In genomic region chr8:24724886-24725626, GRCm38 (mm10) we compare ENCODE assay signal across 26 mouse cellular contexts. TPM values are rescaled to one million over a fixed set of nuclear protein-coding genes. Genes with fewer than 3 reads are reported as not detected.
DNase-seq lines count a peak whose midpoint lies in the region; ATAC-seq and TF ChIP-seq lines count a peak whose summit lies in the region.
"Had no signal": no experiment of that assay in that cellular context is flagged by ENCODE, and none has a peak within 500 bp of the region (broad histone marks: within the 10 kb centered on the region; RNA-seq: fewer than 3 reads in every experiment).

No protein-coding gene starts in this region.

- no peak for ATAC-seq in limb, embryonic 13.5 days (ENCODE audit: low FRiP score, low read depth)
- peak; percentile 67 for ATAC-seq in lung, postnatal 0 days
- ATAC-seq: forebrain, embryonic 14.5 days; midbrain, embryonic 16.5 days had no signal

- no peak for TF ChIP-seq CTCF in bone marrow macrophage, adult 2 months (IDR thresholded peaks at IDR 0.05; ENCODE audit: low read depth, low read length)
- TF ChIP-seq CTCF in lung, postnatal 0 days (IDR thresholded peaks at IDR 0.05), result no peak

- WGBS in limb, embryonic 13.5 days, result 42% methylated on average over 16 of the region's 16 CpGs
- 69% methylated on average over 16 of the region's 16 CpGs for WGBS in limb, embryonic 10.5 days
- WGBS in lung, postnatal 0 days, result 34% methylated on average over 16 of the region's 16 CpGs

- no peak for TF ChIP-seq POLR2A in bone marrow macrophage, adult 2 months (IDR thresholded peaks at IDR 0.05; ENCODE audit: borderline replicate concordance, low read depth, low read length)

- TF ChIP-seq EP300 in lung, postnatal 0 days (IDR thresholded peaks at IDR 0.05), result peak; percentile 66

- no peaks in the 10 kb centered on the region for H3K36me3 ChIP-seq in limb, embryonic 13.5 days
- no peaks in the 10 kb centered on the region for H3K36me3 ChIP-seq in limb, embryonic 10.5 days
- H3K36me3 ChIP-seq in lung, postnatal 0 days (ENCODE audit: insufficient read depth, low read length), result no peaks in the 10 kb centered on the region
- H3K36me3 ChIP-seq in splenic B cell, adult 2 months (ENCODE audit: control insufficient read depth, insufficient read depth, low read length, poor library complexity, severe bottlenecking), result no peaks in the 10 kb centered on the region
- H3K36me3 ChIP-seq: G1E; heart, embryonic 12.5 days; hindbrain, embryonic 12.5 days; liver, embryonic 13.5 days; midbrain, embryonic 10.5 days; stomach, embryonic 15.5 days had no signal

- no peak overlapping the region for H3K27ac ChIP-seq in limb, embryonic 13.5 days
- no peak overlapping the region for H3K27ac ChIP-seq in limb, embryonic 10.5 days
- H3K27ac ChIP-seq in bone marrow macrophage, adult 2 months (ENCODE audit: insufficient read depth, low read depth, low read length), result no peak overlapping the region
- H3K27ac ChIP-seq in lung, postnatal 0 days (ENCODE audit: low read length), result 0 out of 2 replicates have a peak overlapping the region, but pooled peaks have one; percentile 14
- H3K27ac ChIP-seq: gastrocnemius, adult 2 months; hindbrain, embryonic 12.5 days; liver, embryonic 13.5 days; macrophage; midbrain, embryonic 10.5 days; stomach, embryonic 15.5 days had no signal

- no peak overlapping the region for H3K4me3 ChIP-seq in limb, embryonic 13.5 days
- H3K4me3 ChIP-seq in limb, embryonic 10.5 days, result no peak overlapping the region
- H3K4me3 ChIP-seq in bone marrow macrophage, adult 2 months (ENCODE audit: insufficient read depth, low read length), result peak overlapping the region; percentile 2
- H3K4me3 ChIP-seq in lung, postnatal 0 days (ENCODE audit: low read depth, low read length), result no peak overlapping the region
- H3K4me3 ChIP-seq: gastrocnemius, adult 2 months; heart, embryonic 12.5 days; hindbrain, embryonic 12.5 days; liver, embryonic 13.5 days; midbrain, embryonic 10.5 days; myocyte; stomach, embryonic 15.5 days had no signal

- H3K4me2 ChIP-seq in limb, embryonic 13.5 days (replicated peaks), result peak overlapping the region; percentile 25; the same call in 1 of the 2 replicates
- peak overlapping the region; percentile 27 for H3K4me2 ChIP-seq in lung, postnatal 0 days (replicated peaks; ENCODE audit: low read depth, low read length)
- H3K4me2 ChIP-seq: hindbrain, embryonic 12.5 days; liver, embryonic 13.5 days; stomach, embryonic 15.5 days had no signal

- peaks cover 8% of the 10 kb centered on the region for H3K4me1 ChIP-seq in limb, embryonic 13.5 days
- H3K4me1 ChIP-seq in limb, embryonic 10.5 days, result peaks cover 11% of the 10 kb centered on the region; the same call in 1 of the 2 replicates
- peaks cover 11% of the 10 kb centered on the region for H3K4me1 ChIP-seq in bone marrow macrophage, adult 2 months (ENCODE audit: control insufficient read depth, insufficient read depth, low read length)
- peaks cover 3% of the 10 kb centered on the region; the same call in 1 of the 2 replicates for H3K4me1 ChIP-seq in lung, postnatal 0 days (ENCODE audit: insufficient read depth, low read depth, low read length)
- H3K4me1 ChIP-seq: liver, embryonic 13.5 days; stomach, embryonic 15.5 days had no signal

- no peaks in the 10 kb centered on the region for H3K9me3 ChIP-seq in limb, embryonic 13.5 days
- no peaks in the 10 kb centered on the region for H3K9me3 ChIP-seq in limb, embryonic 10.5 days (replicated peaks)
- H3K9me3 ChIP-seq in lung, postnatal 0 days (ENCODE audit: low read length), result no peaks in the 10 kb centered on the region
- H3K9me3 ChIP-seq: G1E; heart, embryonic 12.5 days; hindbrain, embryonic 12.5 days; liver, embryonic 13.5 days; midbrain, embryonic 10.5 days; stomach, embryonic 15.5 days had no signal

- H3K9ac ChIP-seq in limb, embryonic 13.5 days, result no peak overlapping the region
- no peak overlapping the region for H3K9ac ChIP-seq in lung, postnatal 0 days (replicated peaks; ENCODE audit: low read depth)
- H3K9ac ChIP-seq: heart, embryonic 12.5 days; hindbrain, embryonic 12.5 days; liver, embryonic 13.5 days; stomach, embryonic 15.5 days had no signal

- no peak for DNase-seq in limb, embryonic 10.5 days (ENCODE audit: low spot score)
- DNase-seq in lung, postnatal 0 days (ENCODE audit: low spot score), result peak; percentile 76
- DNase-seq in splenic B cell, adult 2 months (ENCODE audit: low read depth, low spot score), result peak; percentile 5
- no peak for DNase-seq in gastrocnemius, postnatal 25 days
- DNase-seq in gastrocnemius, postnatal 4 days (ENCODE audit: low spot score in 2 of 2), result no peak
- DNase-seq: adrenal gland, postnatal 10 days; cerebellum, adult 9-10 months; gastrocnemius, adult 2 months; heart, postnatal 14 days; kidney, adult 18-20 months; left cerebral cortex, postnatal 4 days; liver, embryonic 13.5 days; right cerebral cortex, postnatal 4 days had no signal

- no peaks in the 10 kb centered on the region for H3K27me3 ChIP-seq in limb, embryonic 13.5 days
- H3K27me3 ChIP-seq in limb, embryonic 10.5 days (ENCODE audit: low read depth, poor library complexity, severe bottlenecking), result no peaks in the 10 kb centered on the region
- H3K27me3 ChIP-seq in lung, postnatal 0 days (replicated peaks; ENCODE audit: insufficient read depth, low read length), result no peaks in the 10 kb centered on the region
- H3K27me3 ChIP-seq in splenic B cell, adult 2 months (ENCODE audit: control insufficient read depth, insufficient read depth, low read length, poor library complexity, severe bottlenecking), result no peaks in the 10 kb centered on the region
- H3K27me3 ChIP-seq: heart, embryonic 12.5 days; hindbrain, embryonic 12.5 days; liver, embryonic 13.5 days; stomach, embryonic 15.5 days had no signal

RNA-seq across cellular contexts. Expression of gene Adam3, which starts 0.6 kb away (rescaled TPM):
- 0.53 and 0.57 TPM in 2 replicates for polyA plus RNA-seq in limb, embryonic 13.5 days (2015; fragmentation: Nextera tagmentation; extraction: Ambion mirVana)
- 0.09 TPM in 1 of 2 replicates, not detected in the other for polyA plus RNA-seq in limb, embryonic 10.5 days (2016; fragmentation: Nextera tagmentation; extraction: Ambion mirVana)
- polyA plus RNA-seq in bone marrow macrophage, adult 2 months (2012; ENCODE audit: insufficient read depth, insufficient read length, missing spikeins), result not detected in 2 replicates
- polyA plus RNA-seq in lung, postnatal 0 days (2015; fragmentation: Nextera tagmentation; extraction: Ambion mirVana), result 0.20 and 0.50 TPM in 2 replicates
- total RNA-seq in gastrocnemius, postnatal 25 days (2021), result not detected
- under 1 TPM; 0.29 to 0.66 TPM for total RNA-seq in gastrocnemius, postnatal 4 days (2021)
- total RNA-seq: adrenal gland, postnatal 10 days; G1E; gastrocnemius, adult 2 months; heart, postnatal 14 days; left cerebral cortex, adult 8-10 months had no signal
- polyA plus RNA-seq: G1E; heart, embryonic 12.5 days; midbrain, embryonic 10.5 days; midbrain, embryonic 16.5 days; neural tube, embryonic 14.5 days had no signal

Comparison
In these comparisons a context has a peak if more than half of its experiments do, and no peak if none do; other contexts are left out.
1. DNase-seq: peak in lung, postnatal 0 days (single experiment) and splenic B cell, adult 2 months (single experiment); none in limb, embryonic 10.5 days (single experiment), gastrocnemius, postnatal 25 days (single experiment) and gastrocnemius, postnatal 4 days (0 of 2).